In genomic region chr17:78202221-78202620, GRCm38 (mm10) we compare ENCODE assay signal across 8 mouse cellular contexts. TPM values are rescaled to one million over a fixed set of nuclear protein-coding genes. Genes with fewer than 3 reads are reported as not detected.
A peak's percentile ranks its signal among the peaks of the same experiment; 100 is the strongest.
DNase-seq lines count a peak whose midpoint lies in the region; TF ChIP-seq lines count a peak whose summit lies in the region.

No protein-coding gene starts in this region.

- no peak for DNase-seq in lung, adult 2 months
- DNase-seq in lung, postnatal 14 days = no peak
- DNase-seq in forebrain, embryonic 10.5 days (ENCODE audit: extremely low spot score, low spot score) = no peak
- peak; percentile 30 for DNase-seq in limb, embryonic 10.5 days (ENCODE audit: low spot score)
- DNase-seq in left cerebral cortex, postnatal 25 days (ENCODE audit: low spot score in 2 of 2) = no peak
- no peak for DNase-seq in cerebellum, postnatal 14 days
- DNase-seq in right cerebral cortex, postnatal 14 days = no peak

- TF ChIP-seq CTCF in lung, adult 2 months (IDR thresholded peaks at IDR 0.05; ENCODE audit: insufficient read depth, low read length) = no peak
- no peak for TF ChIP-seq CTCF in olfactory bulb, adult 2 months (IDR thresholded peaks at IDR 0.05; ENCODE audit: insufficient read depth, low read depth, low read length)

- no peaks in the 10 kb centered on the region for H3K36me3 ChIP-seq in forebrain, embryonic 10.5 days (replicated peaks)
- no peaks in the 10 kb centered on the region for H3K36me3 ChIP-seq in limb, embryonic 10.5 days

- peaks cover 28% of the 10 kb centered on the region for H3K27me3 ChIP-seq in forebrain, embryonic 10.5 days (ENCODE audit: poor library complexity, severe bottlenecking)
- H3K27me3 ChIP-seq in limb, embryonic 10.5 days (ENCODE audit: low read depth, poor library complexity, severe bottlenecking) = peaks cover 20% of the 10 kb centered on the region

- H3K9me3 ChIP-seq in forebrain, embryonic 10.5 days = no peaks in the 10 kb centered on the region
- H3K9me3 ChIP-seq in limb, embryonic 10.5 days (replicated peaks) = no peaks in the 10 kb centered on the region

- intact Hi-C loops in left cerebral cortex, postnatal 25 days (cut with DNase I) = loop anchor here (5.0 kb wide), 1 partner anchor 400 kb away; no protein-coding TSS in a partner anchor

- peaks cover 24% of the 10 kb centered on the region for H3K4me1 ChIP-seq in lung, adult 2 months (ENCODE audit: control insufficient read depth, insufficient read depth, low read length)
- peaks cover 46% of the 10 kb centered on the region for H3K4me1 ChIP-seq in forebrain, embryonic 10.5 days
- H3K4me1 ChIP-seq in limb, embryonic 10.5 days = peaks cover 46% of the 10 kb centered on the region
- peaks cover 9% of the 10 kb centered on the region for H3K4me1 ChIP-seq in olfactory bulb, adult 2 months (ENCODE audit: control insufficient read depth, insufficient read depth, low read length)

- WGBS in lung, adult 2 months = 13% methylated on average over 5 of the region's 5 CpGs
- WGBS in forebrain, embryonic 10.5 days = 6% methylated on average over 5 of the region's 5 CpGs
- WGBS in limb, embryonic 10.5 days = 6% methylated on average over 5 of the region's 5 CpGs
- WGBS in olfactory bulb, adult 2 months = 18% methylated on average over 5 of the region's 5 CpGs

- H3K27ac ChIP-seq in forebrain, embryonic 10.5 days = no peak overlapping the region
- H3K27ac ChIP-seq in limb, embryonic 10.5 days = no peak overlapping the region
- H3K27ac ChIP-seq in olfactory bulb, adult 2 months (ENCODE audit: insufficient read depth, low read depth, low read length) = no peak overlapping the region

- H3K4me3 ChIP-seq in lung, adult 2 months (replicated peaks; ENCODE audit: extremely low read depth, low read depth, low read length) = peak overlapping the region; percentile 89
- H3K4me3 ChIP-seq in forebrain, embryonic 10.5 days = peak overlapping the region; percentile 83
- H3K4me3 ChIP-seq in limb, embryonic 10.5 days = peak overlapping the region; percentile 88
- H3K4me3 ChIP-seq in olfactory bulb, adult 2 months (ENCODE audit: insufficient read depth, low read depth, low read length) = peak overlapping the region; percentile 56; the same call in 1 of the 2 replicates

- no peak for TF ChIP-seq POLR2A in lung, adult 2 months (IDR thresholded peaks at IDR 0.05; ENCODE audit: borderline replicate concordance, extremely low read depth, low read depth, low read length)
- no peak for TF ChIP-seq POLR2A in olfactory bulb, adult 2 months (IDR thresholded peaks at IDR 0.05; ENCODE audit: insufficient read depth, low read depth, low read length)

RNA-seq across cellular contexts. Expression of gene Crim1, which starts 2.2 kb away (rescaled TPM):
- 95.7 and 119 TPM in 2 replicates for polyA plus RNA-seq in lung, adult 2 months (2012; rRNA removed)
- polyA plus RNA-seq in forebrain, embryonic 10.5 days (2016; fragmentation: Nextera tagmentation; extraction: Ambion mirVana) = 1.8 and 2.3 TPM in 2 replicates
- 1.8 and 2.2 TPM in 2 replicates for polyA plus RNA-seq in limb, embryonic 10.5 days (2016; fragmentation: Nextera tagmentation; extraction: Ambion mirVana)
- polyA plus RNA-seq in olfactory bulb, adult 2 months (2012; ENCODE audit: insufficient read depth, insufficient read length, low replicate concordance, missing spikeins) = not detected in 2 replicates
- total RNA-seq in left cerebral cortex, postnatal 25 days (2021) = 10 to 100 TPM; 70.3 to 81.0 TPM
